Mouse (Mus musculus) CH12.LX (cell line): ENCODE data around the gene Lamtor4.

Experiments
- CTCF ChIP-seq, 2 experiments: IDR thresholded peaks in 1 of 2; conservative IDR thresholded peaks in 1 of 2; 2 replicates each; pipeline ENCODE4 v1.5.1; 2011 to 2012; ENCODE audit warnings: low read depth in 2 of 2, low read length in 2 of 2, improper control_type of control experiment in 1 of 2, inconsistent platforms in 1 of 2, mild to moderate bottlenecking in 1 of 2, moderate library complexity in 1 of 2
- ELF1 ChIP-seq: IDR thresholded peaks from 2 replicates; pipeline ENCODE4 v1.6.1; 2014; ENCODE audit warnings: low read depth, mild to moderate bottlenecking, inconsistent platforms, low read length, improper control_type of control experiment
- EP300 ChIP-seq: IDR thresholded peaks from 2 replicates; pipeline ENCODE4 v1.6.1; 2011; ENCODE audit warnings: low read length, improper control_type of control experiment
- MAX ChIP-seq: IDR thresholded peaks from 2 replicates; pipeline ENCODE4 v1.6.1; 2011; ENCODE audit warnings: low read length, improper control_type of control experiment
- MYC ChIP-seq: IDR thresholded peaks from 2 replicates; pipeline ENCODE4 v1.6.1; 2011; ENCODE audit warnings: low read depth, mild to moderate bottlenecking, improper control_type of control experiment, low read length
- POLR2A ChIP-seq: IDR thresholded peaks from 2 replicates; pipeline ENCODE4 v1.6.1; 2011; ENCODE audit warnings: low read depth, mild to moderate bottlenecking, improper control_type of control experiment, low read length
- RCOR1 ChIP-seq: conservative IDR thresholded peaks from 2 replicates; pipeline ENCODE4 v1.6.1; 2012; ENCODE audit warnings: low read depth, mild to moderate bottlenecking, inconsistent platforms, low read length, improper control_type of control experiment
- SIN3A ChIP-seq: IDR thresholded peaks from 2 replicates; pipeline ENCODE4 v1.6.1; 2012; ENCODE audit warnings: low read length, improper control_type of control experiment, inconsistent platforms
- TBP ChIP-seq: conservative IDR thresholded peaks from 2 replicates; pipeline ENCODE4 v1.6.1; 2011; ENCODE audit warnings: low read depth, low read length, improper control_type of control experiment
- USF1 ChIP-seq: IDR thresholded peaks from 2 replicates; pipeline ENCODE4 v1.6.1; 2014; ENCODE audit warnings: low read depth, mild to moderate bottlenecking, inconsistent platforms, low read length, improper control_type of control experiment
- ZC3H11A ChIP-seq: IDR thresholded peaks from 2 replicates; pipeline ENCODE4 v1.6.1; 2012; ENCODE audit warnings: low read depth, mild to moderate bottlenecking, inconsistent platforms, low read length, improper control_type of control experiment

GRCm38 (mm10) chr5:138225700-138226099 lies 29.6 kb upstream of the Lamtor4 start, which contains the start of gene Nxpe5:
- no peak for TF ChIP-seq MYC
- no peak for TF ChIP-seq CTCF (conservative IDR thresholded peaks at IDR 0.05 in 1 of 2, IDR thresholded peaks at IDR 0.05 in 1 of 2; ENCODE audit: low read depth in 2 of 2, low read length in 2 of 2)
- TF ChIP-seq RCOR1 = no peak
- no peak for TF ChIP-seq POLR2A
- TF ChIP-seq TBP = no peak
- no peak for TF ChIP-seq ZC3H11A
- no peak for TF ChIP-seq ELF1
- no peak for TF ChIP-seq SIN3A
- no peak for TF ChIP-seq MAX
- no peak for TF ChIP-seq EP300
- no peak for TF ChIP-seq USF1
